Mouse (Mus musculus) heart, embryonic 11.5 days (tissue): ENCODE results near the gene Smim8. TPM values are rescaled to one million over a fixed set of nuclear protein-coding genes. Genes with fewer than 3 reads are reported as not detected.
A peak's percentile ranks its signal among the peaks of the same experiment; 100 is the strongest.
"Not testable (repeated sequence)": the region's sequence is repeated elsewhere in the genome, so short reads cannot be mapped to it uniquely, and the experiment has no call there.

Experiments used
- ATAC-seq: fragments of 200-750 bp; cut with Nextera tagmentation; replicated peaks from 2 replicates; pipeline ENCODE4 v1.8.0; 2017; ENCODE audit warnings: moderate library complexity; ENCODE audit not compliant: insufficient number of reproducible peaks, low FRiP score, low TSS enrichment
- H3K27ac ChIP-seq: fragments of 300-500 bp; sonication (generic); 2 replicates; pipeline ENCODE4 v1.5.1; 2014; ENCODE audit warnings: mild to moderate bottlenecking, low read depth, low read length
- H3K27me3 ChIP-seq: fragments of 300-500 bp; sonication (generic); 2 replicates; pipeline ENCODE4 v1.6.1; 2014; ENCODE audit warnings: mild to moderate bottlenecking, low read length, mixed read lengths; ENCODE audit not compliant: control insufficient read depth, insufficient read depth
- H3K36me3 ChIP-seq: fragments of 300-500 bp; sonication (generic); 2 replicates; pipeline ENCODE4 v1.6.1; 2014; ENCODE audit warnings: mild to moderate bottlenecking, low read length, moderate library complexity, mixed read lengths; ENCODE audit not compliant: control insufficient read depth, insufficient read depth
- H3K4me1 ChIP-seq: fragments of 300-500 bp; sonication (generic); 2 replicates; pipeline ENCODE4 v1.6.1; 2014; ENCODE audit warnings: low read length; ENCODE audit not compliant: control insufficient read depth, insufficient read depth
- H3K4me2 ChIP-seq: fragments of 300-500 bp; sonication (generic); 2 replicates; pipeline ENCODE4 v1.6.1; 2014; ENCODE audit warnings: mild to moderate bottlenecking, moderate library complexity
- H3K4me3 ChIP-seq: fragments of 300-500 bp; sonication (generic); 2 replicates; pipeline ENCODE4 v1.5.1; 2014; ENCODE audit warnings: low read depth, low read length
- H3K9ac ChIP-seq: fragments of 300-500 bp; sonication (generic); 2 replicates; pipeline ENCODE4 v1.6.1; 2014; ENCODE audit warnings: mild to moderate bottlenecking, low read depth, low read length, moderate library complexity
- H3K9me3 ChIP-seq: fragments of 300-500 bp; sonication (generic); replicated peaks from 2 replicates; pipeline ENCODE4 v1.6.1; 2016; ENCODE audit warnings: low read length; ENCODE audit not compliant: control insufficient read depth
- WGBS: fragments of 180-500 bp; shearing (Covaris S2); extraction: QIAGEN DNeasy Blood & Tissue Kit; methylation state at CpG from one replicate; pipeline ENCODE4 v1.1.7; 2014; ENCODE audit not compliant: insufficient replicate concordance; 5-methylcytosine and 5-hydroxymethylcytosine counted together
- polyA plus RNA-seq: library from polyadenylated mRNA; unstranded; fragments of >200 nt; fragmentation: Nextera tagmentation; extraction: Ambion mirVana; gene quantifications from 2 replicates; pipeline ENCODE4 v1.2.1, GENCODE M21; 2014

The Smim8 gene
- polyA plus RNA-seq, 1 experiment from 2014 or later = 54.2 TPM

DNA sequence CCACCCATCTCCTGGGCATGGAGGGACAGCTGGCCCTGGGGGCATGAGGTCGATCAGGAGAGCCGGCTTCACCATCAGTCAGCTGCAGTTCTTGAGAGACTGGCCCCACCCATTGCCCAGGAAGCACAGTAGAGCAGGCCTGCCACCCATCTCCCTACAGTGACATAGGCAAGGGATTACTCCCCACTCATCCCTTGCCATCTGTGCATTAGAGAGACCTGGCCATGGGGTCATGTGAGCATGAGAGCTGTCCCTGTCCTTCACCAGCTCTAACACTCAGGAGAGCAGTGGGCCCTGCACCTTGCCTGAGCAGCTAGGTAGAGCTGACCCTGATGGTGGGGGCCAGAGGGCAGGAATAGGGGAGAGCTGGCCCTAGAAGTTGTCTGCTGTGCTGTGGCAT is 7.4 kb upstream of the Smim8 start:
- H3K36me3 ChIP-seq = no peaks in the 10 kb centered on the region

DNA sequence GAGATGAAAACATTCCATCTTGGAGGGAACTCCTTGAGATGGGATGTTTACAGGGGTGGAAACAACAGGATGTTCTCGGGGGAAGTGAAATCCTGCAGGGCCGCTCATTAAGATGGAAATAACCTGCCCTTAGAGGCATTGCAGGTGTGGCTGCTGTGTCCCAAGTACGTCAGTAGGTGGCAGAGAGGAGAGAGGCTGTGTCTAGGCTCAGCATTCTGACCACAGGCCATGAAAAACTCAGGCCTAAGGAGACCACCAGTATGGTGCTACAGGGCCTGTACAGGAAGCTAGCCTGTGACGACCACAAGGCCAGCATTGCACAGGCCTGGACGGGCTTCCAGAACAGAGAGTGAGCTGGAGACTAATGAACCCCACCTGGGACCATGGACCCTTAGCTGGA is 6.6 kb upstream of the Smim8 start:
- WGBS = 48% methylated on average over 5 of the region's 5 CpGs
- Histone ChIP-seq H3K4me1 (no peaks in the 10 kb centered on the region), H3K27me3 (no peaks in the 10 kb centered on the region), H3K27ac (no peak overlapping the region), H3K9ac (no peak overlapping the region), H3K4me2 (no peak overlapping the region), H3K9me3 (no peaks in the 10 kb centered on the region), H3K4me3 (no peak overlapping the region), H3K36me3 (no peaks in the 10 kb centered on the region)
- no peak for ATAC-seq

More for the DNA sequence above, 7.4 kb upstream of the Smim8 start:
- 0 out of 2 replicates have a peak, but pooled peaks have one; percentile 35 for ATAC-seq
- H3K27ac ChIP-seq = no peak overlapping the region
- no peak overlapping the region for H3K4me3 ChIP-seq
- 82% methylated on average over 2 of the region's 2 CpGs for WGBS
- H3K27me3 ChIP-seq = no peaks in the 10 kb centered on the region
- no peak overlapping the region for H3K9ac ChIP-seq
- H3K4me1 ChIP-seq = no peaks in the 10 kb centered on the region
- H3K9me3 ChIP-seq = no peaks in the 10 kb centered on the region
- H3K4me2 ChIP-seq = no peak overlapping the region

DNA sequence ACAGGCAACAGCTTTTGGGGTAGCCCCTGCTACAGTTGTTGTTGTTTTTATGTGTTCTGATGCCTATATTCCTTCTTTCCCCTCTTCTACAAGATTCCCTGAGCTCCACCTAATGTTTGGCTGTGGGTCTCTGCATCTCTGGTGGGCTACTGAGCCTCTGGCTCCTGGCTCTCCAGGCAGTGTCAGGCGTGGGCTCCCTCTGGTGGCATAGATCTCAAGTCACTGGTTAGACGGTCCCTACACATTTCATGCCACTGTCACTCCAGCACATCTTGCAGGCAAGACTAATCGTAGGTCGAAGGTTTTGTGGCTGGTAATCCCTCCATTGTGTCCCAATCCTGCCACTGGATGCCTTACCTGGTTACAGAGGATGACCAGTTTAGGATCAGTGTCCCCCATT is 4.5 kb upstream of the Smim8 start:
- Histone ChIP-seq H3K4me3 (no peak overlapping the region), H3K4me1 (no peaks in the 10 kb centered on the region), H3K27me3 (no peaks in the 10 kb centered on the region), H3K9me3 (no peaks in the 10 kb centered on the region), H3K36me3 (no peaks in the 10 kb centered on the region), H3K27ac (no peak overlapping the region), H3K4me2 (no peak overlapping the region), H3K9ac (no peak overlapping the region)
- WGBS = 27% methylated on average over 4 of the region's 4 CpGs
- no peak for ATAC-seq

DNA sequence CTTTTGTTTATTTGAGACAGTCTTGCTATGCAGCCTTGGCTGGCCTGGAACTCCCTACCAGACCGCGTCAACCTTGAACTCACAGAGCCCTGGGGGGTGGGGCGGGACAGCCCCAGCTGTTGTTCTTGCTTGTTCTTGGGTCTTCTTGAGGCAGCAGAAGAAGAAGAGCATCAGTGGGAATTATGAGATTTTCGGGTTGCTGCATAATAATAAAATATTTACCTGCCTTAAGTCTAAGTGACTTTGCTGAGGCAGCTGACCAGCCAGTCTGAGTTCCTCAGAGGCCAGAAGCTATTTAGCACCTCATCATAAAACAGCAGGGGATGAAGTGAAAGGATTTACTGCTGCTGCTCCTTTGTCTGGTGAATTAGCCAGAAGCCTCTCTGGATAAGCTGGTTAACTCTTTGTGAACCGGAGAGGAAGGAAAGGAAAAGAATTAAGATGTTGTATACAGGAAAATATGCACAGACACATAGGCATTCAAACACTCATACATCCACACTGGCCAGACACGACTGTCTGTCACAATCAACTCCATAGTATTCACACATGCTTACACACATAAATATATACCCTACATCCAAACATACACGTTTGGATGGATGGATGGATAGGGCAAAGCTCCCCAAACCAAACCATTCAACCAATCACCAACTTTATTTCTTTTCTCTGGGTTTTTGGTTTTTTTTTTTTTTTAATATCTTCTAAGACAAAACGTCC is 6.4 kb downstream of the Smim8 start:
- H3K4me1 ChIP-seq = no peaks in the 10 kb centered on the region
- WGBS = 15% methylated on average over 8 of the region's 8 CpGs
- no peak for ATAC-seq
- no peaks in the 10 kb centered on the region for H3K27me3 ChIP-seq
- H3K4me3 ChIP-seq = no peak overlapping the region
- H3K36me3 ChIP-seq = 0 out of 2 replicates have a peak, but pooled peaks cover 2% of the 10 kb centered on the region
- no peak overlapping the region for H3K27ac ChIP-seq
- H3K9me3 ChIP-seq = no peaks in the 10 kb centered on the region
- H3K4me2 ChIP-seq = no peak overlapping the region
- no peak overlapping the region for H3K9ac ChIP-seq

DNA sequence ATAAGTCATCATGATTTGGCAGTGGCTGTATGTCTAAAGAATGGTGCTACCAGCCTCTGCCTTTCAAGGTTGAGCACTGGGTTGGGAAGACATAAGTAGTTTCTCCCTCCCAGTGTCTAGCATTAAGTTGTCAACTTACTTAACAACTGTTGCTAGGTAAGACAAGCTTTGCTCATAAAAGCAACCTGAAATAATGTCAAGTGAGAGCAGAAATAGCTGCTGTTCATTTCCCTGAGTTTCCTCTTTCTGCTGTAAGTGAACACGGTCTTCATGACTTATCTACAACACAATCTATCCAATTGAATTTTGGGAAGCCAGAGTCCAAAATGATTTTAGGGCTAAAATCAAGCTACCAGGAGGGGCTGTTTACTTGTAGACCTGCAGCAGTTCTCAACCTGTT is 22.1 kb downstream of the Smim8 start, which contains the start of gene Gm136:
TSS of gene Gm136 (minus strand) at position 101 of the 400 bp plus-strand sequence.
- 77% methylated on average over 1 of the region's 1 CpGs for WGBS

DNA sequence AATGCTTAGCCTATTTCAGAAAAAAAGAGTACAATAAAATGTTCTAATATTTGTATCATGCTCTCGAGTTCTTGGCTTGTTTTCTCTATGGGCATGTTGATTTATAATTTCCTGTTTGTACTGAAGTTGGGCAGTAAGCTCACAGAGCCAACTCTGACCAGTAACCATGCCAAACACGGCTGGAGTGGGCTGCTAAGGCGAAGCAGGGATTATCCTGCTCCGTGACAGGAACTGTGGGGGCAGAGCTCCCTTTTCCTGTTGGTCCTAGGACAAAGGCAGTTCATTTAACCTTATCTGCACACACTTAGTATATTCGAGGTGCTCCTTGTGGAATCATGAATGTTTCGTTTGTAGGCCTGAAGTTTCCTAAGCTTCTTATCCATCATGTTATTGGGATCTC is 29.0 kb downstream of the Smim8 start:
- ATAC-seq = no peak
- Histone ChIP-seq H3K27ac (no peak overlapping the region), H3K36me3 (no peaks in the 10 kb centered on the region), H3K27me3 (no peaks in the 10 kb centered on the region), H3K4me1 (no peaks in the 10 kb centered on the region), H3K4me2 (no peak overlapping the region), H3K9ac (no peak overlapping the region), H3K4me3 (no peak overlapping the region), H3K9me3 (no peaks in the 10 kb centered on the region)
- WGBS = 39% methylated on average over 6 of the region's 6 CpGs

More for the DNA sequence above, 22.1 kb downstream of the Smim8 start, which contains the start of gene Gm136:
- no peaks in the 10 kb centered on the region for H3K4me1 ChIP-seq
- no peak within 1 kb of the TSS for H3K9ac ChIP-seq
- H3K4me2 ChIP-seq = no peak within 1 kb of the TSS
- no peaks in the 10 kb centered on the region for H3K27me3 ChIP-seq
- H3K4me3 ChIP-seq = no peak within 1 kb of the TSS
- no peaks in the 10 kb centered on the region for H3K9me3 ChIP-seq
- H3K27ac ChIP-seq = no peak within 1 kb of the TSS
- ATAC-seq = no peak
- H3K36me3 ChIP-seq = no peaks in the 10 kb centered on the region

DNA sequence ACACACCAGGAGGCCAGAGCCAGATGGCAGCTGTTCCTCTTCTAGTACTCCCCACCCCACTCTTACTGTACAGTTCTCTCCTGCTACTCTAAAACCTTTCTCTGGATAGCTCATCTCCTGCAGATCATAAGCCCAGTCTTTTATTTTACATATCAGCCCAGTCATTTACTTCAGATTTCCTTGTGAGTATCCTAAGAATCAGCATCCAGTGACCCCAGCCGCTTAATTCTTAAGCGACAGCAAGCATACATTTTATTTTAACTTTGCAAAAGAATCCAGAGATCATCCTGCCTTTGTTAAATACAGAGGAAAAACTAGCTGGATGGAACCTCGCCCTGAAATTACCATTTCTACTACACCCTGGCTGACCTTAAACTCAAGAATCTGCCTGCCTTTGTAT is 43.8 kb downstream of the Smim8 start:
- no peak for ATAC-seq
- Histone ChIP-seq H3K9me3 (no peaks in the 10 kb centered on the region), H3K27ac (no peak overlapping the region), H3K36me3 (no peaks in the 10 kb centered on the region), H3K4me3 (no peak overlapping the region), H3K9ac (no peak overlapping the region), H3K4me2 (no peak overlapping the region), H3K27me3 (no peaks in the 10 kb centered on the region), H3K4me1 (no peaks in the 10 kb centered on the region)
- WGBS = 63% methylated on average over 3 of the region's 3 CpGs

DNA sequence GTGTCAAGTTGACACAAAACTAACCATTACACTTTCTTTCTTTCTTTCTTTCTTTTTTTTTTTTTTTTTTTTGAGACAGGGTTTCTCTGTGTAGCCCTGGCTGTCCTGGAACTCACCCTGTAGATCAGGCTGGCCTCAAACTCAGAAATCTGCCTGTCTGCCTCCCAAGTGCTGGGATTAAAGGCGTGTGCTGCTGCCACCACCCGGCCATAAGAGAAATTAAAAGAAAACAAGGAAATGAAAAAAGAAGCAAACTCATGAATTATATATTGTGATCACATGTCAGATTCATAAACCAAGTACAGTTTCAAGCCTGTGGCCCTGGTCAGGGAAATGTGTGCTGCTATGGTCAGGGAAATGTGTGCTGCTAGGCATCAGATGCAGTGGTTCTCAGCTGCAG is 44.8 kb downstream of the Smim8 start:
- H3K27ac ChIP-seq, H3K4me2 ChIP-seq, H3K27me3 ChIP-seq, H3K4me3 ChIP-seq, H3K4me1 ChIP-seq, H3K9ac ChIP-seq, H3K36me3 ChIP-seq, ATAC-seq, H3K9me3 ChIP-seq: not testable (repeated sequence)
- WGBS = 24% methylated on average over 2 of the region's 2 CpGs

DNA sequence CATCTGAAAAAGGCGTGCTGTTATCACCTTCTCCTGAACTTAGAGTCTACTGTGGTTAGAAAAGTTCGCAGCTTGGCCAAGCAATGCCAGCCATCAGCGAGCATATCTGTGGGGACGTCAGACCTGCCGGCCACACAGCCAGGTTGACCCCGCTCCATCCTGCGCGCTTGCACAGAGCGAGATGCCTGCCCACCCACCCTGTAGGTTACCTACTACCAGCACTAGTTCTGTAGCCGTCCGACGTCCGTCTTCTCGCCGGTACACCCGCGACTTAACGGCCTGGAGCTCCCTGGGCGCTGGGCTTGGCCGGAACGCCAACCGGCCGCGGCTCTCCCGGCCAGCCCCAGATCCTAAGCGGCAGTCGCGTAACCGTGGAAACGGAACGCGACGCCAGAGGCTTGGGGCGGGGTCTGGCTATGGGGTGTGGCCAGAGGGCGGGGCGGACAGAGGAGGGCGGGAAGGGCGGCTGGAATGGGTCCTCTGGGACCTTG is 48.3 kb downstream of the Smim8 start, which contains the start of gene Cfap206:
TSS of gene Cfap206 (minus strand) at position 356 of the 491 bp plus-strand sequence.
- peak within 1 kb of the TSS; percentile 47 for H3K4me3 ChIP-seq
- H3K4me2 ChIP-seq = peak within 1 kb of the TSS; percentile 82
- H3K4me1 ChIP-seq = no peaks in the 10 kb centered on the region
- peak within 1 kb of the TSS; percentile 11; the same call in 1 of the 2 replicates for H3K9ac ChIP-seq
- no peaks in the 10 kb centered on the region for H3K9me3 ChIP-seq
- H3K27me3 ChIP-seq = no peaks in the 10 kb centered on the region
- H3K36me3 ChIP-seq = no peaks in the 10 kb centered on the region
- H3K27ac ChIP-seq = no peak within 1 kb of the TSS
- WGBS = under 1% methylated on average over 38 of the region's 38 CpGs
- ATAC-seq = peak; percentile 93
